Mouse (Mus musculus) lung, embryonic 14.5 days (tissue): ENCODE measurements around the gene Atp8b4. TPM values are rescaled to one million over a fixed set of nuclear protein-coding genes. Genes with fewer than 3 reads are reported as not detected.

Experiments
- ATAC-seq: fragments of 200-750 bp; cut with Nextera tagmentation; 2 replicates; pipeline ENCODE4 v1.8.0; 2017; ENCODE audit warnings: mild to moderate bottlenecking, moderate TSS enrichment, moderate library complexity; ENCODE audit not compliant: insufficient read depth
- DNase-seq: peaks from one replicate; pipeline ENCODE4 v3.0.0-alpha.2; 2015
- H3K27ac ChIP-seq: fragments of 300-500 bp; sonication (generic); 2 replicates; pipeline ENCODE4 v1.5.1; 2014; ENCODE audit warnings: low read depth, mild to moderate bottlenecking, moderate library complexity
- H3K27me3 ChIP-seq: fragments of 300-500 bp; sonication (generic); 2 replicates; pipeline ENCODE4 v1.6.1; 2014; ENCODE audit warnings: low read length, control low read depth; ENCODE audit not compliant: insufficient read depth
- H3K36me3 ChIP-seq: fragments of 300-500 bp; sonication (generic); 2 replicates; pipeline ENCODE4 v1.6.1; 2014; ENCODE audit warnings: control low read depth; ENCODE audit not compliant: insufficient read depth
- H3K4me1 ChIP-seq: fragments of 300-500 bp; sonication (generic); 2 replicates; pipeline ENCODE4 v1.6.1; 2014; ENCODE audit warnings: antibody characterized with exemption, control low read depth; ENCODE audit not compliant: insufficient read depth
- H3K4me2 ChIP-seq: fragments of 300-500 bp; sonication (generic); 2 replicates; pipeline ENCODE4 v1.6.1; 2014; ENCODE audit warnings: mild to moderate bottlenecking
- H3K4me3 ChIP-seq: fragments of 300-500 bp; sonication (generic); 2 replicates; pipeline ENCODE4 v1.5.1; 2014; ENCODE audit warnings: low read depth, low read length
- H3K9ac ChIP-seq: fragments of 300-500 bp; sonication (generic); 2 replicates; pipeline ENCODE4 v1.6.1; 2014
- H3K9me3 ChIP-seq: fragments of 300-500 bp; sonication (generic); 2 replicates; pipeline ENCODE4 v1.6.1; 2016; ENCODE audit warnings: low read depth, low read length, control low read depth
- CTCF ChIP-seq: IDR thresholded peaks from 2 replicates; pipeline ENCODE4 v1.5.1; 2016; ENCODE audit warnings: antibody characterized with exemption, low read depth
- WGBS: fragments of 180-500 bp; shearing (Covaris S2); extraction: QIAGEN DNeasy Blood & Tissue Kit; methylation state at CpG from one replicate; pipeline ENCODE4 v1.1.7; 2014; 5-methylcytosine and 5-hydroxymethylcytosine counted together
- polyA plus RNA-seq: library from polyadenylated mRNA; unstranded; fragments of >200 nt; fragmentation: Nextera tagmentation; extraction: Ambion mirVana; gene quantifications from 2 replicates; pipeline ENCODE4 v1.2.1, GENCODE M21; 2014

Gene Atp8b4
- polyA plus RNA-seq, 1 experiment from 2014 or later = 0.39 TPM

DNA sequence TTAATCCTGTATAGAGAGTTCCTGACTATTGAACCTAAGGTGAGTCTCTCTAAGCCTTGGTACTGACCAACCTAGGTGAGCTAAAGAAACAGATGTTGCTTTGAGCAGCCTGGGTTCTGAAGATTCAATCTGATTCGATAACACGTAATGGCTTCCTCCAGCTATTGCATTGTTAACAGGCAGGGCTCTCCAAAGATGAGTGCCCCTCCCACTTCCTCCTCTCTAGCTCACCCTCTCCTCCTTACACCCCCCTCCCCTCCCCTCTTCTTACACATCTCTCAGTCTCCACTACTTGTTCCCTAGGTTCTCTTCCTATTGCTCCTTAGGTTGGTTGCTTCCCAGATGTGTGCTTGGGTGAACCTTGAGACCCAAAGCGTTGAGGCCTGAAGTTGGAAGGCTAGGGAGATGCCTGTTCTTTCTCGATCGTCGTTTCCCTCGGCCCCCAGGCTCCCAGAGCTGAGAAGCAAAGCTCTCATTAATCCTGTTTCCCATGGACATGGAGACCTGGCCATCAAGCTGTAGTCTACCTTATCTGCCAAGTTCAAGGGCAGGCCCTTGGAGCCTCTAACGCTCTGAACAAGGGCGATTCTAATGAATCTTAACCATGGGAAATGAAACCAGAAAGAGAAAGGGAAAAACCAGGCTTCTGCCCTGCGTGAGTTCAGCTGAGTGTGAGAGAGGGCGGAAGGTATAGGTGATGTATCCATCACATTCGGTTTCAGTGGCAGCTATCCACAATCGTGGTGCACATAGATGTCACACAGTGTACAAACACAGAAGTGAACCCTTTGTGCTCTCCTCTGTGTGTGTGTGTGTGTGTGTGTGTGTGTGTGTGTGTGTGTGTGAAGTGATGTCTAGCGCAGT is 4.4 kb downstream of the Atp8b4 start:
- H3K9me3 ChIP-seq = no peaks in the 10 kb centered on the region
- H3K27ac ChIP-seq = no peak overlapping the region
- 79% methylated on average over 14 of the region's 14 CpGs for WGBS
- no peak for ATAC-seq
- H3K27me3 ChIP-seq = no peaks in the 10 kb centered on the region
- no peaks in the 10 kb centered on the region for H3K4me1 ChIP-seq
- DNase-seq = no peak
- TF ChIP-seq CTCF = no peak
- no peak overlapping the region for H3K4me3 ChIP-seq
- H3K36me3 ChIP-seq = no peaks in the 10 kb centered on the region
- no peak overlapping the region for H3K4me2 ChIP-seq
- no peak overlapping the region for H3K9ac ChIP-seq

GRCm38 (mm10) chr2:126495230-126495629 is 5.2 kb downstream of the Atp8b4 start:
- no peaks in the 10 kb centered on the region for H3K27me3 ChIP-seq
- WGBS = 82% methylated on average over 7 of the region's 7 CpGs
- H3K4me1 ChIP-seq = no peaks in the 10 kb centered on the region
- no peaks in the 10 kb centered on the region for H3K9me3 ChIP-seq
- no peak overlapping the region for H3K9ac ChIP-seq
- TF ChIP-seq CTCF = no peak
- no peaks in the 10 kb centered on the region for H3K36me3 ChIP-seq
- ATAC-seq (no peak), DNase-seq (no peak)
- no peak overlapping the region for H3K27ac ChIP-seq
- no peak overlapping the region for H3K4me3 ChIP-seq
- no peak overlapping the region for H3K4me2 ChIP-seq

DNA sequence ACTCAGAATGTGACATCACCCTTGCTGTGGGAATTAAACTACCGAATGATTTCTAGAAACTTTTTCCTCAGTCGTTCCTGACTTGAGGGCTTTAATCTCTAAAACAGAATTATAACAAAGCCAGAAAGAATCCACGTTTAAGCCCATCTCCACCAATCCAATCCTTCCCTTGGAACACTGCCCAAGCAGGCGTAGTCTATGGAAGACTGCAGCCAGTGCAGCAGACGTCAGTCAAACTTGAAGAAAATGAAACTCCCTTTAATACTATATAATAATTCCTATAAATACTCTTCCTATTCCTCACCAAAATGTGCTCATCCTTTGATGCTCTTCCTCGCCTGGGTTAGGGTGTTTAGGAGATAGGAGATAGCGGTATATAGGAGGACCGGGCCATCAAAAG is 7.2 kb downstream of the Atp8b4 start:
- H3K36me3 ChIP-seq = no peaks in the 10 kb centered on the region
- H3K9me3 ChIP-seq = no peaks in the 10 kb centered on the region
- no peak overlapping the region for H3K4me3 ChIP-seq
- no peak for TF ChIP-seq CTCF
- no peak overlapping the region for H3K9ac ChIP-seq
- WGBS = 67% methylated on average over 8 of the region's 8 CpGs
- H3K27ac ChIP-seq = no peak overlapping the region
- H3K27me3 ChIP-seq = no peaks in the 10 kb centered on the region
- H3K4me2 ChIP-seq = no peak overlapping the region
- ATAC-seq = no peak
- no peaks in the 10 kb centered on the region for H3K4me1 ChIP-seq
- peak; percentile 24 for DNase-seq

GRCm38 (mm10) chr2:126492713-126493112 is 7.8 kb downstream of the Atp8b4 start:
- H3K36me3 ChIP-seq = no peaks in the 10 kb centered on the region
- no peak overlapping the region for H3K9ac ChIP-seq
- TF ChIP-seq CTCF = no peak
- no peaks in the 10 kb centered on the region for H3K27me3 ChIP-seq
- no peak overlapping the region for H3K27ac ChIP-seq
- H3K4me1 ChIP-seq = no peaks in the 10 kb centered on the region
- WGBS = 48% methylated on average over 5 of the region's 5 CpGs
- H3K9me3 ChIP-seq = no peaks in the 10 kb centered on the region
- DNase-seq (no peak), ATAC-seq (no peak)
- no peak overlapping the region for H3K4me2 ChIP-seq
- H3K4me3 ChIP-seq = no peak overlapping the region

DNA sequence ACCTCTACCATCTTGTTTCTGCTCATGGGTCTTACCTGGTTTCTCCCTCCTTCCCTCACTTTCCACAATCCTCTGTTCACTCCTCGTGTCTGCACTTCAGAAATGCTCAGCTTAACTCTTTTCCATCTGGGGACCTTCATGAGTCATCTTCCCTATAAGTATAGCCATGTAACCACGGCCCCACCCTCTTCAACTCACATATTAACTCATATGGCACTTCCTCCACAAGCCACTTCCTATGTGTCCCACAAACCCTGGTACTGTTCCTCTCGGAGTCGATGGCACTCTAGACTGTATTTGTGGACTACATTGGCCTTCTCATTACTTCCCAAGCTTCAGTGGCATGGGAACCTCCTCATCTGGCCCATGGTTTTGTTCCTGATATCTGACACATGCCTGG is 9.0 kb downstream of the Atp8b4 start:
- 81% methylated on average over 4 of the region's 4 CpGs for WGBS
- no peak overlapping the region for H3K4me2 ChIP-seq
- H3K27me3 ChIP-seq = no peaks in the 10 kb centered on the region
- H3K36me3 ChIP-seq = no peaks in the 10 kb centered on the region
- H3K9ac ChIP-seq = no peak overlapping the region
- ATAC-seq (no peak), DNase-seq (no peak)
- no peaks in the 10 kb centered on the region for H3K9me3 ChIP-seq
- H3K4me1 ChIP-seq = no peaks in the 10 kb centered on the region
- H3K27ac ChIP-seq = no peak overlapping the region
- no peak for TF ChIP-seq CTCF
- H3K4me3 ChIP-seq = no peak overlapping the region

DNA sequence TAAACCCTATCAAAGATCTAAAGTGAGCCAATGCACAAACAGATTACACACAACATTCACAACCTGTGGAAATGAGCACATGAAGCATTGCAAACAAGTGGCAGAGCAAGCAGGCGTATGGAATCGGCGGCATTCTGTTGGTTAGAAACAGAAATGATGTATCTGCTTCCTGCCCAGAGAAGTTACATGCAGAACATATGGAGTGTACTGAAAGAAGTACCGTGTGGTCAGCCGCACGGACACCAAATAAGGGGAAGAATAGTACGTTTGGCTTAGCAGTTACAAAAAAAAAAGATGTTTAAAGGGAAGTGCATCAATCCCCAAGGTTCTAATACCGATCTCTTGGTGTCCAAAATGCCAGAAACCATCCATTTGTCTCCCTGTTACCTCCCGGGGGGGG is 9.9 kb downstream of the Atp8b4 start:
- H3K4me2 ChIP-seq = no peak overlapping the region
- no peaks in the 10 kb centered on the region for H3K9me3 ChIP-seq
- DNase-seq (no peak), ATAC-seq (no peak)
- H3K4me3 ChIP-seq = no peak overlapping the region
- H3K36me3 ChIP-seq = no peaks in the 10 kb centered on the region
- TF ChIP-seq CTCF = no peak
- 80% methylated on average over 9 of the region's 9 CpGs for WGBS
- no peaks in the 10 kb centered on the region for H3K4me1 ChIP-seq
- no peak overlapping the region for H3K27ac ChIP-seq
- no peaks in the 10 kb centered on the region for H3K27me3 ChIP-seq
- no peak overlapping the region for H3K9ac ChIP-seq

GRCm38 (mm10) chr2:126485262-126486017 is 15.0 kb downstream of the Atp8b4 start:
- WGBS = 51% methylated on average over 11 of the region's 11 CpGs

More at GRCm38 (mm10) chr2:126485262-126486017, 15.0 kb downstream of the Atp8b4 start:
- Histone ChIP-seq H3K27me3 (no peaks in the 10 kb centered on the region), H3K4me2 (no peak overlapping the region), H3K4me1 (no peaks in the 10 kb centered on the region), H3K36me3 (no peaks in the 10 kb centered on the region), H3K9me3 (no peaks in the 10 kb centered on the region), H3K4me3 (no peak overlapping the region), H3K9ac (no peak overlapping the region), H3K27ac (no peak overlapping the region)
- no peak for TF ChIP-seq CTCF
- DNase-seq (peak; percentile 81), ATAC-seq (peak; percentile 69)
